Comparison of ENCODE assay signal across 25 mouse cellular contexts in genomic region chrX:47315810-47316209, GRCm38 (mm10).
DNase-seq lines count a peak whose midpoint lies in the region; ATAC-seq lines count a peak whose summit lies in the region.
"Had no signal": no experiment of that assay in that cellular context is flagged by ENCODE, and none has a peak within 500 bp of the region (broad histone marks: within the 10 kb centered on the region; RNA-seq: fewer than 3 reads in every experiment).

No protein-coding gene starts in this region.

- no peaks in the 10 kb centered on the region for H3K27me3 ChIP-seq in hindbrain, embryonic 16.5 days (replicated peaks; ENCODE audit: control insufficient read depth, insufficient read depth, low read length)
- no peaks in the 10 kb centered on the region for H3K27me3 ChIP-seq in hindbrain, embryonic 13.5 days
- H3K27me3 ChIP-seq: CH12.LX; heart, embryonic 12.5 days; intestine, embryonic 15.5 days; limb, embryonic 13.5 days; liver, embryonic 13.5 days; lung, embryonic 15.5 days; midbrain, embryonic 13.5 days had no signal

- WGBS in hindbrain, embryonic 16.5 days = 27% methylated on average over 3 of the region's 3 CpGs
- 32% methylated on average over 3 of the region's 3 CpGs for WGBS in hindbrain, embryonic 13.5 days

- H3K4me2 ChIP-seq in hindbrain, embryonic 16.5 days (ENCODE audit: low read length) = no peak overlapping the region
- H3K4me2 ChIP-seq in hindbrain, embryonic 13.5 days = no peak overlapping the region
- H3K4me2 ChIP-seq: heart, embryonic 12.5 days; hindbrain, embryonic 14.5 days; intestine, embryonic 15.5 days; limb, embryonic 13.5 days; liver, embryonic 13.5 days; lung, embryonic 15.5 days; midbrain, embryonic 13.5 days had no signal

- DNase-seq in lung, postnatal 14 days = peak; percentile 0
- DNase-seq in lung, adult 18-20 months = no peak
- DNase-seq in MEL-GATA-1-ER (ENCODE audit: extremely low read depth, low read depth) = peak; percentile 50
- DNase-seq in brain, adult 2 months (ENCODE audit: low read depth, low spot score) = peak; percentile 33
- DNase-seq in spleen, postnatal 10 days (ENCODE audit: low spot score in 2 of 2) = no peak
- DNase-seq: B cell, adult 2 months; cerebellum, adult 9-10 months; gastrocnemius, postnatal 25 days; heart, adult 18-20 months; kidney, adult 8-10 months; kidney, postnatal 25 days; layer of hippocampus, postnatal 36 days; liver, embryonic 13.5 days; thymus, postnatal 14 days had no signal

- H3K4me1 ChIP-seq in hindbrain, embryonic 16.5 days (ENCODE audit: control insufficient read depth, insufficient read depth, low read depth, low read length) = no peaks in the 10 kb centered on the region
- H3K4me1 ChIP-seq in hindbrain, embryonic 13.5 days (replicated peaks) = no peaks in the 10 kb centered on the region
- H3K4me1 ChIP-seq: forebrain, embryonic 10.5 days; heart, embryonic 12.5 days; intestine, embryonic 15.5 days; limb, embryonic 13.5 days; liver, embryonic 13.5 days; lung, embryonic 15.5 days; midbrain, embryonic 13.5 days had no signal

- no peak overlapping the region for H3K9ac ChIP-seq in hindbrain, embryonic 16.5 days (ENCODE audit: low read depth, low read length)
- no peak overlapping the region for H3K9ac ChIP-seq in hindbrain, embryonic 13.5 days
- H3K9ac ChIP-seq: heart, embryonic 12.5 days; hindbrain, embryonic 14.5 days; intestine, embryonic 15.5 days; limb, embryonic 13.5 days; liver, embryonic 13.5 days; lung, embryonic 15.5 days; midbrain, embryonic 13.5 days had no signal

- peak; percentile 37; the same call in 1 of the 2 replicates for ATAC-seq in hindbrain, embryonic 16.5 days
- no peak for ATAC-seq in hindbrain, embryonic 13.5 days (ENCODE audit: low FRiP score)
- ATAC-seq: intestine, embryonic 15.5 days; midbrain, embryonic 13.5 days had no signal

- H3K9me3 ChIP-seq in hindbrain, embryonic 16.5 days (ENCODE audit: control insufficient read depth, low read length) = no peaks in the 10 kb centered on the region
- no peaks in the 10 kb centered on the region for H3K9me3 ChIP-seq in hindbrain, embryonic 13.5 days
- H3K9me3 ChIP-seq: forebrain, embryonic 10.5 days; heart, embryonic 12.5 days; intestine, embryonic 15.5 days; limb, embryonic 13.5 days; liver, embryonic 13.5 days; lung, embryonic 15.5 days; midbrain, embryonic 13.5 days had no signal

- H3K27ac ChIP-seq in hindbrain, embryonic 16.5 days (ENCODE audit: low read depth, low read length) = no peak overlapping the region
- H3K27ac ChIP-seq in hindbrain, embryonic 13.5 days = no peak overlapping the region
- H3K27ac ChIP-seq: forebrain, embryonic 10.5 days; hindbrain, embryonic 14.5 days; intestine, embryonic 15.5 days; layer of hippocampus, adult 2 months; limb, embryonic 13.5 days; liver, embryonic 13.5 days; lung, embryonic 15.5 days; midbrain, embryonic 13.5 days had no signal

- H3K4me3 ChIP-seq in hindbrain, embryonic 16.5 days (ENCODE audit: low read length) = no peak overlapping the region
- no peak overlapping the region for H3K4me3 ChIP-seq in hindbrain, embryonic 13.5 days
- H3K4me3 ChIP-seq: forebrain, embryonic 10.5 days; heart, embryonic 12.5 days; intestine, embryonic 15.5 days; layer of hippocampus, adult 2 months; limb, embryonic 13.5 days; liver, embryonic 13.5 days; lung, embryonic 15.5 days; midbrain, embryonic 13.5 days had no signal

- no peaks in the 10 kb centered on the region for H3K36me3 ChIP-seq in hindbrain, embryonic 16.5 days (ENCODE audit: control insufficient read depth, insufficient read depth, low read length)
- no peaks in the 10 kb centered on the region for H3K36me3 ChIP-seq in hindbrain, embryonic 13.5 days
- H3K36me3 ChIP-seq: forebrain, embryonic 10.5 days; heart, embryonic 12.5 days; intestine, embryonic 15.5 days; limb, embryonic 13.5 days; liver, embryonic 13.5 days; lung, embryonic 15.5 days; midbrain, embryonic 13.5 days had no signal

Comparison
In these comparisons a context has a peak if more than half of its experiments do, and no peak if none do; other contexts are left out.
1. DNase-seq: peak in lung, postnatal 14 days (single experiment), MEL-GATA-1-ER (single experiment) and brain, adult 2 months (single experiment); none in lung, adult 18-20 months (0 of 2) and spleen, postnatal 10 days (0 of 2).